Mouse (Mus musculus): ENCODE measurements at regions not wholly inside any gene's neighbourhood (a gene's known extent, or its start where the extent isn't known, plus 50 kb on each side); places are given as distances from the start of the nearest gene placed in this dataset.

GRCm38 (mm10) chr4:152755756-152756155 lies 278.1 kb upstream of the Kcnab2 start:
- 68% methylated on average over 8 of the region's 8 CpGs for WGBS
- H3K4me3 ChIP-seq (ENCODE audit: low read depth, low read length) = no peak overlapping the region
- no peak overlapping the region for H3K9ac ChIP-seq (replicated peaks; ENCODE audit: low read depth, low read length)
- H3K9me3 ChIP-seq (replicated peaks; ENCODE audit: control insufficient read depth, low read length) = no peaks in the 10 kb centered on the region
- no peaks in the 10 kb centered on the region for H3K36me3 ChIP-seq (replicated peaks; ENCODE audit: control insufficient read depth, insufficient read depth, low read length)
- H3K4me2 ChIP-seq (ENCODE audit: low read depth, low read length) = no peak overlapping the region
- TF ChIP-seq CTCF (IDR thresholded peaks at IDR 0.05; ENCODE audit: low read depth) (no peak), EP300 (IDR thresholded peaks at IDR 0.05; ENCODE audit: low read depth) (no peak)
- no peaks in the 10 kb centered on the region for H3K27me3 ChIP-seq (ENCODE audit: control insufficient read depth, insufficient read depth, low read length)
- no peak overlapping the region for H3K27ac ChIP-seq (ENCODE audit: low read depth)
- ATAC-seq (ENCODE audit: insufficient read depth, low read depth) (no peak), DNase-seq (ENCODE audit: low spot score) (no peak)
- no peaks in the 10 kb centered on the region for H3K4me1 ChIP-seq (ENCODE audit: control insufficient read depth, insufficient read depth)

- Histone ChIP-seq H3K4me3 (ENCODE audit: low read depth, low read length) (no peak overlapping the region), H3K27ac (ENCODE audit: low read depth) (no peak overlapping the region), H3K27me3 (ENCODE audit: control insufficient read depth, insufficient read depth, low read length) (no peaks in the 10 kb centered on the region), H3K9ac (replicated peaks; ENCODE audit: low read depth, low read length) (no peak overlapping the region), H3K36me3 (replicated peaks; ENCODE audit: control insufficient read depth, insufficient read depth, low read length) (no peaks in the 10 kb centered on the region), H3K4me1 (ENCODE audit: control insufficient read depth, insufficient read depth) (no peaks in the 10 kb centered on the region), H3K9me3 (replicated peaks; ENCODE audit: control insufficient read depth, low read length) (no peaks in the 10 kb centered on the region), H3K4me2 (ENCODE audit: low read depth, low read length) (no peak overlapping the region)
- no peak for ATAC-seq (ENCODE audit: insufficient read depth, low read depth)
- no peak for DNase-seq (ENCODE audit: low spot score)
- 40% methylated on average over 11 of the region's 11 CpGs for WGBS
- TF ChIP-seq EP300 (IDR thresholded peaks at IDR 0.05; ENCODE audit: low read depth) (no peak), CTCF (IDR thresholded peaks at IDR 0.05; ENCODE audit: low read depth) (no peak)
Observed at GRCm38 (mm10) chr4:152744366-152744765, 266.7 kb upstream of the Kcnab2 start.

DNA sequence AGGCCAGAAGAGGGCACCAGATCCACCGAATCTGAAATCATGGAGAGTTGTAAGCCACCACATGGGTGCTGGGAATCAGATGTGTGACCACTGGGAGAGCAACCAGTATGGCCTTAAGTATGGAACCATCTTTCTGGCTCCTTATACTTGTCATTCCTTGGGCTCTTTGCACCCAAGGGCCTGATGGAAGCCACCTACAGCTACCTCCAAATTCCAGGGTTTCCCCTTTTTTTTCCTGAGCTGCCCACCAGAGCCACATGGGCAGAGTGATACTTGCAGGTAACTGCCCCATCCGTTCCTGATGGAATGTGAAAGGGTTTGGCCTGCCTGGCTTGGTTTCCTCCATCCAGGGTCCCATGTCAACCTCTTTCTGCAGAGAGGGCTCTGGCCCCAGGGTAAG lies 255.3 kb upstream of the Kcnab2 start:
- Histone ChIP-seq H3K9ac (replicated peaks; ENCODE audit: low read depth, low read length) (no peak overlapping the region), H3K27me3 (ENCODE audit: control insufficient read depth, insufficient read depth, low read length) (no peaks in the 10 kb centered on the region), H3K4me1 (ENCODE audit: control insufficient read depth, insufficient read depth) (no peaks in the 10 kb centered on the region), H3K36me3 (replicated peaks; ENCODE audit: control insufficient read depth, insufficient read depth, low read length) (no peaks in the 10 kb centered on the region), H3K4me2 (ENCODE audit: low read depth, low read length) (no peak overlapping the region), H3K9me3 (replicated peaks; ENCODE audit: control insufficient read depth, low read length) (no peaks in the 10 kb centered on the region), H3K27ac (ENCODE audit: low read depth) (no peak overlapping the region), H3K4me3 (ENCODE audit: low read depth, low read length) (no peak overlapping the region)
- ATAC-seq (ENCODE audit: insufficient read depth, low read depth) = no peak
- TF ChIP-seq EP300 (IDR thresholded peaks at IDR 0.05; ENCODE audit: low read depth) (no peak), CTCF (IDR thresholded peaks at IDR 0.05; ENCODE audit: low read depth) (no peak)
- WGBS = 44% methylated on average over 2 of the region's 2 CpGs
- DNase-seq (ENCODE audit: low spot score) = no peak

GRCm38 (mm10) chr4:152731988-152732387 lies 254.3 kb upstream of the Kcnab2 start:
- H3K27ac ChIP-seq (ENCODE audit: low read depth) = no peak overlapping the region
- H3K4me2 ChIP-seq (ENCODE audit: low read depth, low read length) = no peak overlapping the region
- H3K9me3 ChIP-seq (replicated peaks; ENCODE audit: control insufficient read depth, low read length) = no peaks in the 10 kb centered on the region
- WGBS = 71% methylated on average over 10 of the region's 10 CpGs
- no peaks in the 10 kb centered on the region for H3K36me3 ChIP-seq (replicated peaks; ENCODE audit: control insufficient read depth, insufficient read depth, low read length)
- no peak overlapping the region for H3K9ac ChIP-seq (replicated peaks; ENCODE audit: low read depth, low read length)
- DNase-seq (ENCODE audit: low spot score) (no peak), ATAC-seq (ENCODE audit: insufficient read depth, low read depth) (no peak)
- no peak overlapping the region for H3K4me3 ChIP-seq (ENCODE audit: low read depth, low read length)
- no peaks in the 10 kb centered on the region for H3K4me1 ChIP-seq (ENCODE audit: control insufficient read depth, insufficient read depth)
- TF ChIP-seq EP300 (IDR thresholded peaks at IDR 0.05; ENCODE audit: low read depth) = no peak
- TF ChIP-seq CTCF (IDR thresholded peaks at IDR 0.05; ENCODE audit: low read depth) = no peak
- H3K27me3 ChIP-seq (ENCODE audit: control insufficient read depth, insufficient read depth, low read length) = no peaks in the 10 kb centered on the region

GRCm38 (mm10) chr4:152731082-152731720 lies 253.5 kb upstream of the Kcnab2 start:
- Histone ChIP-seq H3K4me2 (ENCODE audit: low read depth, low read length) (no peak overlapping the region), H3K9me3 (replicated peaks; ENCODE audit: control insufficient read depth, low read length) (no peaks in the 10 kb centered on the region), H3K27ac (ENCODE audit: low read depth) (no peak overlapping the region), H3K4me3 (ENCODE audit: low read depth, low read length) (no peak overlapping the region), H3K4me1 (ENCODE audit: control insufficient read depth, insufficient read depth) (no peaks in the 10 kb centered on the region), H3K9ac (replicated peaks; ENCODE audit: low read depth, low read length) (no peak overlapping the region), H3K27me3 (ENCODE audit: control insufficient read depth, insufficient read depth, low read length) (no peaks in the 10 kb centered on the region), H3K36me3 (replicated peaks; ENCODE audit: control insufficient read depth, insufficient read depth, low read length) (no peaks in the 10 kb centered on the region)
- ATAC-seq (ENCODE audit: insufficient read depth, low read depth) = no peak
- WGBS = 53% methylated on average over 10 of the region's 10 CpGs
- TF ChIP-seq EP300 (IDR thresholded peaks at IDR 0.05; ENCODE audit: low read depth) (no peak), CTCF (IDR thresholded peaks at IDR 0.05; ENCODE audit: low read depth) (no peak)
- DNase-seq (ENCODE audit: low spot score) = no peak

GRCm38 (mm10) chr4:152729421-152729820 lies 251.8 kb upstream of the Kcnab2 start:
- H3K4me1 ChIP-seq (ENCODE audit: control insufficient read depth, insufficient read depth) = no peaks in the 10 kb centered on the region
- H3K27ac ChIP-seq (ENCODE audit: low read depth) = no peak overlapping the region
- no peak for DNase-seq (ENCODE audit: low spot score)
- no peaks in the 10 kb centered on the region for H3K36me3 ChIP-seq (replicated peaks; ENCODE audit: control insufficient read depth, insufficient read depth, low read length)
- no peak overlapping the region for H3K9ac ChIP-seq (replicated peaks; ENCODE audit: low read depth, low read length)
- no peak for ATAC-seq (ENCODE audit: insufficient read depth, low read depth)
- WGBS = 67% methylated on average over 6 of the region's 6 CpGs
- no peaks in the 10 kb centered on the region for H3K9me3 ChIP-seq (replicated peaks; ENCODE audit: control insufficient read depth, low read length)
- H3K27me3 ChIP-seq (ENCODE audit: control insufficient read depth, insufficient read depth, low read length) = no peaks in the 10 kb centered on the region
- H3K4me2 ChIP-seq (ENCODE audit: low read depth, low read length) = no peak overlapping the region
- TF ChIP-seq EP300 (IDR thresholded peaks at IDR 0.05; ENCODE audit: low read depth) (no peak), CTCF (IDR thresholded peaks at IDR 0.05; ENCODE audit: low read depth) (no peak)
- H3K4me3 ChIP-seq (ENCODE audit: low read depth, low read length) = no peak overlapping the region

Measured in heart, postnatal 0 days (tissue).